ENCODE assay signal across 11 mouse cellular contexts in genomic region chr12:101020210-101021015, GRCm38 (mm10). TPM values are rescaled to one million over a fixed set of nuclear protein-coding genes. Genes with fewer than 3 reads are reported as not detected.
DNase-seq lines count a peak whose midpoint lies in the region; ATAC-seq and TF ChIP-seq lines count a peak whose summit lies in the region.
"Had no signal": no experiment of that assay in that cellular context is flagged by ENCODE, and none has a peak within 500 bp of the region (broad histone marks: within the 10 kb centered on the region; RNA-seq: fewer than 3 reads in every experiment).

No protein-coding gene starts in this region.

- peaks cover 4% of the 10 kb centered on the region; the same call in 1 of the 2 replicates for H3K36me3 ChIP-seq in kidney, postnatal 0 days (ENCODE audit: insufficient read depth, low read length)
- peaks cover 3% of the 10 kb centered on the region for H3K36me3 ChIP-seq in ES-Bruce4 (ENCODE audit: control insufficient read depth, insufficient read depth, low read length, poor library complexity, severe bottlenecking)

- H3K9me3 ChIP-seq in kidney, postnatal 0 days (replicated peaks; ENCODE audit: low read length), result no peaks in the 10 kb centered on the region
- no peaks in the 10 kb centered on the region for H3K9me3 ChIP-seq in ES-Bruce4 (replicated peaks; ENCODE audit: control insufficient read depth, insufficient read depth, low read length, poor library complexity, severe bottlenecking)

- no peak overlapping the region for H3K4me3 ChIP-seq in kidney, postnatal 0 days (replicated peaks; ENCODE audit: low read depth, low read length)
- H3K4me3 ChIP-seq in ES-Bruce4 (ENCODE audit: low read depth, low read length), result no peak overlapping the region

- DNase-seq in kidney, postnatal 0 days (ENCODE audit: low spot score), result no peak
- DNase-seq in kidney, adult 8-10 months, result no peak
- peak; percentile 41 to 46 for DNase-seq in B cell, adult 2 months
- DNase-seq in cerebellum, postnatal 36 days, result peak; percentile 51 to 55
- no peak for DNase-seq in adrenal gland, postnatal 36 days
- DNase-seq in right cerebral cortex, postnatal 25 days, result no peak
- DNase-seq: adrenal gland, postnatal 14 days had no signal

- no peak for ATAC-seq in kidney, postnatal 0 days (replicated peaks; ENCODE audit: low FRiP score, low read depth)
- no peak for ATAC-seq in inflammation-experienced regulatory T-cells, adult 6 months
- ATAC-seq: intestine, embryonic 16.5 days had no signal

- no peak overlapping the region for H3K4me2 ChIP-seq in kidney, postnatal 0 days (ENCODE audit: low read length)
- H3K4me2 ChIP-seq: heart, embryonic 11.5 days had no signal

- no peak for TF ChIP-seq POLR2A in ES-Bruce4 (IDR thresholded peaks at IDR 0.05; ENCODE audit: insufficient read depth, low read length)

- no peak overlapping the region for H3K27ac ChIP-seq in kidney, postnatal 0 days
- H3K27ac ChIP-seq in ES-Bruce4 (ENCODE audit: insufficient read depth, low read length), result no peak overlapping the region

- TF ChIP-seq CTCF in kidney, postnatal 0 days (IDR thresholded peaks at IDR 0.05; ENCODE audit: low read depth), result peak; percentile 24; the same call in 1 of the 2 replicates
- peak; percentile 1 for TF ChIP-seq CTCF in ES-Bruce4 (IDR thresholded peaks at IDR 0.05; ENCODE audit: low read depth, low read length)

- no peak overlapping the region for H3K9ac ChIP-seq in kidney, postnatal 0 days (ENCODE audit: low read depth, low read length)
- no peak overlapping the region for H3K9ac ChIP-seq in ES-Bruce4 (ENCODE audit: low read depth, poor library complexity, severe bottlenecking)

- H3K27me3 ChIP-seq in kidney, postnatal 0 days (ENCODE audit: insufficient read depth, low read length), result no peaks in the 10 kb centered on the region
- no peaks in the 10 kb centered on the region for H3K27me3 ChIP-seq in ES-Bruce4 (ENCODE audit: control insufficient read depth, insufficient read depth, low read length, poor library complexity, severe bottlenecking)

- peaks cover 21% of the 10 kb centered on the region for H3K4me1 ChIP-seq in kidney, postnatal 0 days (replicated peaks; ENCODE audit: insufficient read depth, low read length)
- H3K4me1 ChIP-seq in ES-Bruce4 (ENCODE audit: control insufficient read depth, insufficient read depth, low read length), result peaks cover 18% of the 10 kb centered on the region

- WGBS in kidney, postnatal 0 days, result 84% methylated on average over 15 of the region's 15 CpGs

- TF ChIP-seq EP300 in ES-Bruce4 (IDR thresholded peaks at IDR 0.05; ENCODE audit: insufficient read depth, low read depth, low read length), result no peak

RNA-seq across cellular contexts. Expression of gene Ccdc88c, which starts 8.4 kb away (rescaled TPM):
- polyA plus RNA-seq in kidney, postnatal 0 days (2015; fragmentation: Nextera tagmentation; extraction: Ambion mirVana), result 7.6 and 7.8 TPM in 2 replicates
- 69.0 and 73.5 TPM in 2 replicates for polyA plus RNA-seq in ES-Bruce4 (2011; ENCODE audit: insufficient read depth, insufficient read length, low read depth, missing spikeins)
- polyA plus RNA-seq in inflammation-experienced regulatory T-cells, adult 6 months (2017; shearing (Covaris generic)), result 10 to 100 TPM; 65.8 to 96.2 (median 95.7) TPM
- total RNA-seq in adrenal gland, postnatal 36 days (2021), result 1 to 10 TPM; 1.9 to 2.2 TPM

Comparison
In these comparisons a context has a peak if more than half of its experiments do, and no peak if none do; other contexts are left out.
1. DNase-seq: peak in B cell, adult 2 months (2 of 2) and cerebellum, postnatal 36 days (2 of 2); none in kidney, postnatal 0 days (single experiment), kidney, adult 8-10 months (0 of 2), adrenal gland, postnatal 36 days (0 of 2) and right cerebral cortex, postnatal 25 days (single experiment).